Mouse (Mus musculus): ENCODE results near the gene Mapre3. TPM values are rescaled to one million over a fixed set of nuclear protein-coding genes. Genes with fewer than 3 reads are reported as not detected.
A peak's percentile ranks its signal among the peaks of the same experiment; 100 is the strongest.

Mapre3 gene
- total RNA-seq, 2 experiments from 2014 or later, result 1.3 TPM; not detected in 1

DNA sequence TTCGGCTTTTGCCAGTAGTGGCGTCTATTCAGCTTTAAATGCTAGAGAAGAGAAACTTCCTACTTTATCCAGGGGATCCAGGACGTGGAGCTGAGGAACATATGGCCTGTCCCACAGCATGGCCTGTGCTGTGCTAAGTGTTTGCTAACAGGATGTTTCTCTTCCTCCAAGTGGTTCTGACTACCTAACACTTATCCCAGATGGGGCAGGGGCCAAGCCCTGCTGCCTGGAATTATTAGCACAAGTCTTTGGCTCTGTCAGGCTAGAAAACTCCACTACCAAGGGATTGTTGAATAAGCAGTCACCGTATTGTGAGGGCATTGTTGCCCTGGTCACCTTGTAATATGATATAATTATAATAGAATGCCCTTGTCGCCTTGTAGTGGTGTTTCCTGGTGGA is 8.2 kb downstream of the Mapre3 start:
- no peak for ATAC-seq (replicated peaks; ENCODE audit: low FRiP score, poor library complexity, severe bottlenecking)

DNA sequence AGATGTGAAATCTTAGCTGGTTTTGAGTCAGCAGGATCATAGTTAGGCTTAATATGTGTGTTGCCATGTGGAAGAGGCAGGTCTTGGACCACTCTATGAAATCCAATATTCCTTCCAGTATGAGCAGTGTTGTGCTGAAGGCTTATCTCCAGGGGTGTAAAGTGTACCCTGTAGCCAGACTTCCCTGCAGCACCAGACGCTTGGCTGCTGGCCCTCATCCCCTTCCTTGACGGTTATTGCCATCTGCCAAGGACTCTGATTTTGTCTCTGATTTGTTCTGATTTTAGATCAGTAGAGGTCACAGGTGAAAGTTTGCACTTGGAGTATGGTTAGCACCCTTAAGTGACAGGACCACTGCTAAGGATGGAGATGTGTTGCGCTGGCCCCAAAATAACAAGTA is 8.7 kb downstream of the Mapre3 start:
- ATAC-seq (replicated peaks; ENCODE audit: low FRiP score, poor library complexity, severe bottlenecking), result no peak

- ATAC-seq (replicated peaks; ENCODE audit: low FRiP score, poor library complexity, severe bottlenecking), result no peak
Measured at GRCm38 (mm10) chr5:30824124-30824988, 9.9 kb downstream of the Mapre3 start.

DNA sequence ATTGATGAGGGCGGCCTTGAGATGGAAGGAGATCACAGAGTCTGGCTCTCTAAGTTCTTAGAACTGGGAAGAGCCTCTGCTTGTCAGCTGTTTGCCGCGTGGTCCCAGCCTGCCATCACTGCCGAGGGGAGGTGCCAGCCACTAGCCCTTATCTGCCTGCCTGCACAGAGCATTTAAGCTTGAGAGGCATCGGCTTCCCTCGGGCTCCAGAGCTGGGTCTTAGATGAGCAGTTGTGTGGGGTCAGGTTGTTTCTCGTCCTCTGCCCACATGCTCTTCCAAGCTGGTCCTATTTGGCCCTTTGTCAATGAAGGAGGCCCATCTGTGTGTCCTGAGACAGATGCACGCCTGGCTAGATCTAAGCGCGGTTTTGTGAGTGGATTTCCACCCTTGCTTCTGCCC is 10.7 kb downstream of the Mapre3 start:
- ATAC-seq (replicated peaks; ENCODE audit: low FRiP score, poor library complexity, severe bottlenecking), result no peak

- no peak for ATAC-seq (replicated peaks; ENCODE audit: low FRiP score, poor library complexity, severe bottlenecking)
Measured at GRCm38 (mm10) chr5:30825821-30826220, 11.4 kb downstream of the Mapre3 start.

DNA sequence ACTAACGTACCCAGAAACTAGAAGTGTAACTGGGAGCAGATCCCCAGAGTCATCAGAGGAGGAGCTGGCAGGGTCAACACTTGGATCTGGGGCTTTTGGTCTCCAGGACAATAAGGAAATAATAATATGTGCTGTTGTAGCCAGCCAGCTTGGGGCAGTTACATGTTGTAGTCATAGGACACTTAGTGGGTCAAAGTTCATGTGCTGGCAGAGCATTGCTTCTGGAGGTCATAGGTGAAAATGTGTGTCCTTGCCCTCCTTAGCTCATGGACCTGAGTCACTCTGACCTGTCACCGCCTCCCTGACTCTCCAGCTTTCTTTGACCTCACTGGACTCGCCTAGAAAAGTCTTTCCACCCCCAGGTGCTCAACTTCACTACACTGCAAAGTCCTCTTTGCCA is 19.0 kb downstream of the Mapre3 start:
- ATAC-seq (replicated peaks; ENCODE audit: low FRiP score, poor library complexity, severe bottlenecking), result no peak

DNA sequence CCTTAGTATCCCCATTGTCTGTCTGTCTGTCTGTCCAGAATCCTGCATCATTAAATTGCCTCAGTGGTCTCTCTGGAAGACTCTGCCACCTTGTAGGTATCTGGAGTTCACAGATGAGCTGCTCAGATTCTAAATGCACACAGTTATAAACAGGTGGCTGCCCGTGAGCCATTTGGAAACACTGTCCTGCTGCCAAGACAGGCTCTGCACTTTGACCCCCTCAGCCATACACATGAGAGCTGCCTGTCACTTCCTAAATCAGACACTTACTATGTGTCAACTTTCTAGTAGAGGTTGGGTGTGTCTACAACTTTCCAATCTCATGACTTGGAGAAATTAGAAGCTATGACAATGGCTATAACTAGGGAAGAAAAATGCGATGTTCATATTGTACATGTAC is 25.3 kb downstream of the Mapre3 start:
- ATAC-seq (replicated peaks; ENCODE audit: low FRiP score, poor library complexity, severe bottlenecking), result no peak

GRCm38 (mm10) chr5:30841896-30842295 is 27.5 kb downstream of the Mapre3 start:
- no peak for ATAC-seq (replicated peaks; ENCODE audit: low FRiP score, poor library complexity, severe bottlenecking)

GRCm38 (mm10) chr5:30849891-30850555 is 35.6 kb downstream of the Mapre3 start:
- no peak for ATAC-seq (replicated peaks; ENCODE audit: low FRiP score, poor library complexity, severe bottlenecking)

DNA sequence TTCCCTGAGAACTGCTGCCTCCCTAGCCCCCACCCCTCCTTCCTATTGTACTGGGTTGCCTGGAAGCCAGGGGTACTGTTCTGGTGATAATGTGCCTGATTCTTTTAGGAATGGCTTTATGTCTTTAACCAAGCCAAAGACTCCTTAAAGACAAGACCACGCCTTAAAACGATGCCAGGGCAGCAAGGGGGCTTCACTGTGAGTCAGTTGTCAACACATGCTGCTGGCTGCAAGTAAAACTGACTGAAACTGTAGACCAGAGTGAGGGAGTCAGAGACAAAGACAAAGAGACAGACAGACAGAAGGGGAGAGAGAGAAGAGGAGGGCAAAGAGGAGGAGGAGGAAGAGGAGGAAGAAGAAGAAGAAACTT is 36.1 kb downstream of the Mapre3 start:
- ATAC-seq (replicated peaks; ENCODE audit: low FRiP score, poor library complexity, severe bottlenecking), result no peak

DNA sequence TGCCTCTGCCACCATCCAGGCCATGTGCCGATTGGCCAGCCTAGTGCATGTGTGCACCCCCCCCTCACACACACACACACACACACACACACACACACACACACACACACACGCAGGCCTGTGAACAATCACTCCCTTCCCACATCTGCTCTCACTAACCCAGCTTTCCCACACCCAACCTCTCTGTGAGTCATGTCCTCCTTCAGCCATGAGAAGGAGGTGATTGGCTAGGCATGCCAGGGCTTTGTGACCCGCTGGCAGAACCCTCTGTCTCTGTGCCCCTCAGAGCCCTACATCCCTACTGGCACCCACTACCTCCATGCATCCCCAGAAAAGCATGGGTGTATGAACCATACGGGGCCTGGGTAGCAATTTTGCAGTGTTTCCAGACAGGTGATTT is 39.1 kb downstream of the Mapre3 start:
- ATAC-seq (replicated peaks; ENCODE audit: low FRiP score, poor library complexity, severe bottlenecking), result no peak

DNA sequence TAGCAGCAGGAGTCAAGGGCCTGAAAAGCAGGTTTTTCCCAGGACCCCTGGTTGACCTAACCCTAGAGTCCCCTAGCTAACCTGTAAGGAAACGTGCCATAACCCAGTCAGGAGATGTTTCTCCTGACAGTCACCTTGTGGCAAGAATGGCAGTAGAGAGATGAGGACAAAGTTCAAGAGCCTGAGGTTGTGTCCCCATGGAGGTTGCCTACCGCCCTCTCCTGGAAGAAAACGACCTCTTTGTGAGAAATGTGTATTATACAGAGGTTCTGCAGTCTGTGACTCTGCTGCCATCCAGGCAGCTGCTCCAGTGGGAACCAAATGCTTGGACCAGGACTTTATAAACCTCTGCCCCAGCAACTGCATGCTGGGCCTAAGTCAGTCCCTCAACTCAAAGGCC is 41.2 kb downstream of the Mapre3 start:
- ATAC-seq (replicated peaks; ENCODE audit: low FRiP score, poor library complexity, severe bottlenecking), result no peak

GRCm38 (mm10) chr5:30856124-30856523 is 41.7 kb downstream of the Mapre3 start:
- ATAC-seq (replicated peaks; ENCODE audit: low FRiP score, poor library complexity, severe bottlenecking), result no peak

DNA sequence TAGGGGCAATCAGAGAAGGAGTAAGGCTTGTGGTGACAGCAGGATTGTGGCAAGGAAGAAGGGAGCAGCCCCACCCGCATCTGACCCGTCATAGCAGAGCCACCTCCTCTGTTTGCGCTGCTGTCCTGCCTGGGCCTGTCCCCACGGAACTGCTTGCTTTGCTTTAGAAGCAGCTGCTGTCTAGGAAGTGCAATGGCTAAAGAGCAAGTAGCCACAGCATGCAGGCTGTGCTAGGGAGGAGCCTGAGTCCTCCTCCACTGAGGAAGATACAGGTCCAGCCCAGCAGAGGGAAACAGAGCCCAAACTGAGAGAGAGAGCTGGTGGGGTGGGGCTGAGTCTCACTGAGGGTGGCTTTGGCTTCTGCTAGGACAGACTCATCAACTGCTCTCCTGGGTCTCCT is 49.4 kb downstream of the Mapre3 start:
- ATAC-seq (replicated peaks; ENCODE audit: low FRiP score, poor library complexity, severe bottlenecking), result peak; percentile 28

DNA sequence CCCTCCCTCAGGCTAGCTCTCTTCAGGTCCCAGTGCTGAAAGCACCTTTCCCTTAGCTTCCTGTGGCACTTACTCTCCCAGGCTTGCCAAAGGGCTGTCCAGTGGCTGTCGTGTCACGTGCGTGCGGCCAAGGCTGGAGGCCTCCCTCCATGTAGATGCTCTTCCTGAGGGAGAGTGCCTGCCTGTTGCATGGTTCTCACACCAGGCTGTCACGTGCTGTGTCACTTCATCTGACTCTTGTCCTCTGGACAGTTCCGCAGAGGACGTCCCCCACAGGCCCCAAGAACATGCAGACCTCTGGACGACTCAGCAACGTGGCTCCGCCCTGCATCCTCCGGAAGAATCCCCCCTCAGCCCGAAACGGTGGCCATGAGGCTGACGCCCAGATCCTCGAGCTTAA is 49.9 kb downstream of the Mapre3 start:
- ATAC-seq (replicated peaks; ENCODE audit: low FRiP score, poor library complexity, severe bottlenecking), result no peak

GRCm38 (mm10) chr5:30866871-30867270 is 52.4 kb downstream of the Mapre3 start:
- no peak for ATAC-seq (replicated peaks; ENCODE audit: low FRiP score, poor library complexity, severe bottlenecking)

DNA sequence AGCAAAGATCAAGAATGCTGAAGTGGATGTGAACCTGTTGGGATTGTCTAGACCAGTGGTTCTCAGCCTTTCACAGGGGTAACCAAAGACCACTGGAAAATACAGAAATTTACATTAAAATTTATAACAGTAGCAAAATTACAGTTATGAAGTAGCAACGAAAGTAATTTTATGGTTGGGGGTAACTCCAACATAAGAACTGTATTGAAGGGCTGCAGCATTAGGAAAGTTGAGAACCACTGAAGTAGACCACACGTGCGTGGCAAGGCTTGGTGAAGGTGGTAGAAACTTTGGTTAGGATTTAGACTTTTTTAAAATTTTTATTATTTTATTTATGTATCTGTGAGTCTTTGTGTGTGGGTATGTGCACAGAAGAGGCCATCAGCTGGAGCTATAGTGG is 53.3 kb downstream of the Mapre3 start, which contains the start of gene Tmem214:
Gene Tmem214 (plus strand): TSS at position 301 of the 400 bp plus-strand sequence.
- ATAC-seq (replicated peaks; ENCODE audit: low FRiP score, poor library complexity, severe bottlenecking), result no peak

DNA sequence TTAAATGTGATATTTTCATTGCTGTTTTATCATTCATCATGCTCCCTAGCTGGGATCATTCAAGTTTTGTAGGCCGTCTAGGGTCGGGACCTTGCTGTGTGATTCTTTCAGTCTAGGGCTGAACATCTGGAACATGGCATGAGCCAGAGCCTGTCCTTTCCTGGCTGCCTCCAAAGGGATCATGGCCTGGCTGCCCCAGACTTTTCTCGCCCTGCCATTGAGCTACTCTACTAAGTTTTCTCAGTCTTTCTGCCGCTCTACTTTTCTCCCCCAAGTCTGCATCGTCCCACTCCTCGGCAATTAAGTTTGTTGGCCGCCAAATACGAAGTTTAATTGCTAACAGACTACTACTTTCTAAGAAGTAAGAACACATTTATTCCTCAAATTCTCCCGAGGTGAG is 54.5 kb downstream of the Mapre3 start:
- ATAC-seq (replicated peaks; ENCODE audit: low FRiP score, poor library complexity, severe bottlenecking), result no peak

- ATAC-seq (replicated peaks; ENCODE audit: low FRiP score, poor library complexity, severe bottlenecking), result peak; percentile 95
Measured at GRCm38 (mm10) chr5:30869405-30870130, 55.1 kb downstream of the Mapre3 start.

DNA sequence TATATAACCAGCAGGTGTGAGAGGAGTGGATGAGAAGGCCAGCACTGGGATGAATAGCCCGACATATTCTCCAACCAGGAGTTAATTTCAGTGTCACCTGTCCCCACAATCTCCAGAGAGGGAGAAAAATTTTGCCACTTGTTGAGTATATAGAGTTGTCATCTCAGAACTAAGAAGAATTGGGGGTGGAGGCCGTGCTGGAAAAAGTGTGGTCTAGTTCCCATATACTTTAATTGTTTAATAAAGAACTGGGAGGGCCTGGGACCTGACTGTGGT is 55.6 kb downstream of the Mapre3 start:
- ATAC-seq (replicated peaks; ENCODE audit: low FRiP score, poor library complexity, severe bottlenecking), result no peak

GRCm38 (mm10) chr5:30872574-30872973 is 58.1 kb downstream of the Mapre3 start:
- ATAC-seq (replicated peaks; ENCODE audit: low FRiP score, poor library complexity, severe bottlenecking), result no peak
